Mouse (Mus musculus) liver, adult 2 months (tissue): ENCODE results near the gene Znrf2. TPM values are rescaled to one million over a fixed set of nuclear protein-coding genes. Genes with fewer than 3 reads are reported as not detected.

Experiments
- DNase-seq: peaks from one replicate; pipeline ENCODE4 v3.0.0-alpha.2; 2011; ENCODE audit warnings: low read depth, low spot score; ENCODE audit errors: extremely low read depth
- H3K27ac ChIP-seq: fragments of 200-500 bp; replicated peaks from 2 replicates; pipeline ENCODE4 v1.5.1; 2012; ENCODE audit warnings: low read depth, mild to moderate bottlenecking, control low read depth, inconsistent platforms, low read length; ENCODE audit not compliant: insufficient read depth
- H3K27me3 ChIP-seq: fragments of 200-500 bp; 2 replicates; pipeline ENCODE4 v1.6.1; 2012; ENCODE audit warnings: mild to moderate bottlenecking, moderate library complexity, low read length, inconsistent platforms; ENCODE audit not compliant: control insufficient read depth, insufficient read depth
- H3K36me3 ChIP-seq: fragments of 200-500 bp; 2 replicates; pipeline ENCODE4 v1.6.1; 2012; ENCODE audit warnings: low read length, inconsistent platforms; ENCODE audit not compliant: control insufficient read depth, insufficient read depth
- H3K4me1 ChIP-seq: fragments of 200-500 bp; 2 replicates; pipeline ENCODE4 v1.6.1; 2011; ENCODE audit warnings: low read length; ENCODE audit not compliant: control insufficient read depth, insufficient read depth
- H3K4me3 ChIP-seq: fragments of 200-500 bp; 2 replicates; pipeline ENCODE4 v1.5.1; 2011; ENCODE audit warnings: low read depth, mild to moderate bottlenecking, control low read depth, low read length, moderate library complexity; ENCODE audit not compliant: insufficient read depth
- H3K79me2 ChIP-seq: fragments of 200-500 bp; 2 replicates; pipeline ENCODE4 v1.6.1; 2012; ENCODE audit warnings: inconsistent platforms, mild to moderate bottlenecking, low read length, moderate library complexity; ENCODE audit not compliant: control insufficient read depth, insufficient read depth
- H3K9ac ChIP-seq: fragments of 200-500 bp; 2 replicates; pipeline ENCODE4 v1.6.1; 2012; ENCODE audit warnings: low read depth, mild to moderate bottlenecking, control low read depth, inconsistent platforms, low read length
- CTCF ChIP-seq: fragments of 200-500 bp; IDR thresholded peaks from 2 replicates; pipeline ENCODE4 v1.5.1; 2011; ENCODE audit warnings: low read depth, low read length, control low read depth
- POLR2A ChIP-seq: fragments of 200-500 bp; IDR thresholded peaks from 2 replicates; pipeline ENCODE4 v1.6.1; 2011; ENCODE audit warnings: low read length, control low read depth; ENCODE audit not compliant: insufficient read depth; ENCODE audit errors: extremely low read depth
- WGBS: fragments of 180-500 bp; shearing (Covaris S2); methylation state at CpG from one replicate; pipeline ENCODE4 v1.1.7; 2018; 5-methylcytosine and 5-hydroxymethylcytosine counted together
- polyA plus RNA-seq: library from polyadenylated mRNA; depleted of rRNA; stranded (reverse); fragments of >200 nt; gene quantifications from 2 replicates; pipeline ENCODE4 v1.2.3, GENCODE M21; 2012
- total RNA-seq: library from RNA; depleted of rRNA; stranded (reverse); fragments of >200 nt; gene quantifications from 2 replicates; pipeline ENCODE4 v1.2.3, GENCODE M21; 2014

Znrf2 gene
- total and polyA plus RNA-seq, 2 experiments = 16.2 to 27.8 TPM

- Histone ChIP-seq H3K27me3 (no peaks in the 10 kb centered on the region), H3K4me3 (no peak overlapping the region), H3K27ac (no peak overlapping the region), H3K9ac (no peak overlapping the region), H3K79me2 (no peaks in the 10 kb centered on the region), H3K4me1 (no peaks in the 10 kb centered on the region), H3K36me3 (no peaks in the 10 kb centered on the region)
- 69% methylated on average over 4 of the region's 4 CpGs for WGBS
- TF ChIP-seq POLR2A = no peak
- no peak for DNase-seq
Measured at GRCm38 (mm10) chr6:54916163-54916562, 99.4 kb downstream of the Znrf2 start.

- H3K9ac ChIP-seq = no peak overlapping the region
- no peaks in the 10 kb centered on the region for H3K27me3 ChIP-seq
- no peak for TF ChIP-seq CTCF
- no peak for TF ChIP-seq POLR2A
- no peaks in the 10 kb centered on the region for H3K36me3 ChIP-seq
- no peak overlapping the region for H3K27ac ChIP-seq
- no peak overlapping the region for H3K4me3 ChIP-seq
- H3K4me1 ChIP-seq = no peaks in the 10 kb centered on the region
- no peaks in the 10 kb centered on the region for H3K79me2 ChIP-seq
- 83% methylated on average over 4 of the region's 4 CpGs for WGBS
- DNase-seq = no peak
Measured at GRCm38 (mm10) chr6:54916941-54917340, 100.2 kb downstream of the Znrf2 start.

- Histone ChIP-seq H3K4me3 (no peak overlapping the region), H3K27ac (no peak overlapping the region), H3K79me2 (no peaks in the 10 kb centered on the region), H3K9ac (no peak overlapping the region), H3K36me3 (no peaks in the 10 kb centered on the region), H3K27me3 (no peaks in the 10 kb centered on the region), H3K4me1 (no peaks in the 10 kb centered on the region)
- DNase-seq = peak; percentile 46
- peak; percentile 65 for TF ChIP-seq CTCF
- TF ChIP-seq POLR2A = no peak
- WGBS = 33% methylated on average over 4 of the region's 4 CpGs
Measured at GRCm38 (mm10) chr6:54917523-54917922, 100.8 kb downstream of the Znrf2 start.

GRCm38 (mm10) chr6:54918521-54918920 lies 101.8 kb downstream of the Znrf2 start:
- no peak for DNase-seq
- Histone ChIP-seq H3K4me3 (no peak overlapping the region), H3K4me1 (no peaks in the 10 kb centered on the region), H3K27ac (no peak overlapping the region), H3K9ac (no peak overlapping the region), H3K36me3 (peaks cover 6% of the 10 kb centered on the region; the same call in 1 of the 2 replicates), H3K27me3 (no peaks in the 10 kb centered on the region), H3K79me2 (no peaks in the 10 kb centered on the region)
- TF ChIP-seq CTCF = no peak
- TF ChIP-seq POLR2A = no peak
- WGBS = 80% methylated on average over 5 of the region's 5 CpGs

- H3K9ac ChIP-seq = no peak overlapping the region
- TF ChIP-seq CTCF (no peak), POLR2A (no peak)
- no peaks in the 10 kb centered on the region for H3K79me2 ChIP-seq
- DNase-seq = no peak
- no peaks in the 10 kb centered on the region for H3K4me1 ChIP-seq
- H3K27me3 ChIP-seq = no peaks in the 10 kb centered on the region
- WGBS = 96% methylated on average over 16 of the region's 16 CpGs
- no peak overlapping the region for H3K4me3 ChIP-seq
- no peak overlapping the region for H3K27ac ChIP-seq
- peaks cover 27% of the 10 kb centered on the region; the same call in 1 of the 2 replicates for H3K36me3 ChIP-seq
Measured at GRCm38 (mm10) chr6:54924538-54924937, 107.8 kb downstream of the Znrf2 start.

DNA sequence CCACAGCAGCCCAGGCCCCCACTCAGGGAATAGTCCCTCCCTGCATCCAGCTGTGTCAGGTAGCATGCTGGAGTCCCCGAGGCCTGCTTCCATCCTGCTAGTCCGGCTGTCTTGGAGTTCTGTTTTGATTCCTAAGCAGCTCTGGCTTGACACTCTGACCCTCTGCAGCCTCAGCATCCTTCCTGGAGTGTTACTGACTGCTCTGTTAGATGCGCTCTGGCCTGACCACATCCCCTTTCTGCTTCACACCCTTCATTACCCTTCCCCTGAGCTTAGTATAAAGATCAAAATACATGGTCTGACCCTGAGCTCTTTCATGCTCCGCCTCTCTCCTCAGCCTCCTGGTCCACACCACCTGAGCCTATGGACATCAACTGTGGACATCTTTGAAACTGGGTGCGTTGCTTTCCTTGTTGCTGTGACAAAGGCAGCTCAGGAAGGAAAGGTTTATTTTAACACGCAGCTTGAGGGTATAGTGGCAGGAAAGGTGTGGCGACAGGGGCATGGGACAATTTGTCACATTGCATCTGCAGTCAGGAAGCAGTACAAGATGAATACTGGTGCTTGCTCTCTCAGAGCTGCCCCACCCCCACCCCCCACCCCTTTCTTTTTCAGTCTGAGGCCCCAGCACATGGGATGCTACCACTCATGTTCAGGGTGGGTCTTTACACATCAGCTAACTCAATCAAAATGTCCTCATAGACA lies 109.2 kb downstream of the Znrf2 start:
- Histone ChIP-seq H3K4me3 (no peak overlapping the region), H3K9ac (no peak overlapping the region), H3K27ac (no peak overlapping the region), H3K4me1 (no peaks in the 10 kb centered on the region), H3K27me3 (no peaks in the 10 kb centered on the region), H3K36me3 (peaks cover 31% of the 10 kb centered on the region; the same call in 1 of the 2 replicates), H3K79me2 (no peaks in the 10 kb centered on the region)
- DNase-seq = no peak
- WGBS = 82% methylated on average over 7 of the region's 7 CpGs
- TF ChIP-seq CTCF (no peak), POLR2A (no peak)
